Mouse (Mus musculus): Measurements from ENCODE around the gene Fgfr2.

DNA sequence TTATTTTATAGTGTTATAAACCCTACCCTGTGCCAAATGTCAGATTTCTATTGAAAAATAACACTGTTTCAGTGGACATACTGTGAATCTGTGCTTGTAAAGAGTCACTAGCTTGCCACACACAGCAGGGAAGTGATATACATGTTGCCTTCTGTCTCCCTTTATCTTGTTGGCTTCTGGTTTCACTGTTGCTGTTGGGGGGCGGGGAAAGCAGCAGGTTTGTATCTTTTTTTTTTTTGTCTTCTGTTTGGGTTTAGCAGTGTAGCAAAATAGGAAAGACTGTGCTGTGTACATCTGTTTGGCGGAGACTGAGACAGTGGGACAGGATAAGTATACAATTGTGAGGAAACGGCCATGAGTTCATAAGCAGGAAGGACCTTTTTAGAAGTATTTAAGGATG, 2255.9 kb downstream of the Fgfr2 start:
- no peak for TF ChIP-seq CTCF (IDR thresholded peaks at IDR 0.05; ENCODE audit: control insufficient read depth, insufficient read depth, insufficient read length)
- no peak for TF ChIP-seq MYOD1 (IDR thresholded peaks at IDR 0.05; ENCODE audit: control insufficient read depth, insufficient read length, low read depth)
- no peak for TF ChIP-seq MAX (IDR thresholded peaks at IDR 0.05)
- TF ChIP-seq FOSL1 (IDR thresholded peaks at IDR 0.05; ENCODE audit: insufficient read depth, low read length, poor library complexity, severe bottlenecking), result no peak
- TF ChIP-seq USF1 (IDR thresholded peaks at IDR 0.05; ENCODE audit: low read depth), result no peak
- TF ChIP-seq MYOG (IDR thresholded peaks at IDR 0.05; ENCODE audit: control insufficient read depth, extremely low read depth, insufficient read length), result no peak
